ENCODE assay signal across 11 mouse cellular contexts in genomic region chr7:46226936-46227335, GRCm38 (mm10). TPM values are rescaled to one million over a fixed set of nuclear protein-coding genes. Genes with fewer than 3 reads are reported as not detected.
DNase-seq lines count a peak whose midpoint lies in the region; ATAC-seq and TF ChIP-seq lines count a peak whose summit lies in the region.
"Had no signal": no experiment of that assay in that cellular context is flagged by ENCODE, and none has a peak within 500 bp of the region (broad histone marks: within the 10 kb centered on the region; RNA-seq: fewer than 3 reads in every experiment).

No protein-coding gene starts in this region.

- DNase-seq in brain, embryonic 14.5 days (ENCODE audit: low read depth), result peak; percentile 90
- peak; percentile 41 for DNase-seq in cerebellum, adult 9-10 months
- no peak for DNase-seq in thymus, postnatal 14 days

- no peak overlapping the region for H3K4me2 ChIP-seq in hindbrain, embryonic 16.5 days (ENCODE audit: low read length)
- no peak overlapping the region for H3K4me2 ChIP-seq in hindbrain, embryonic 13.5 days
- H3K4me2 ChIP-seq in heart, embryonic 14.5 days (ENCODE audit: low read length), result no peak overlapping the region
- H3K4me2 ChIP-seq: embryonic facial prominence, embryonic 12.5 days; midbrain, embryonic 11.5 days had no signal

- H3K9me3 ChIP-seq in hindbrain, embryonic 16.5 days (ENCODE audit: control insufficient read depth, low read length), result no peaks in the 10 kb centered on the region
- H3K9me3 ChIP-seq in hindbrain, embryonic 13.5 days, result no peaks in the 10 kb centered on the region
- no peaks in the 10 kb centered on the region for H3K9me3 ChIP-seq in heart, embryonic 14.5 days (ENCODE audit: control insufficient read depth, low read length)
- H3K9me3 ChIP-seq: embryonic facial prominence, embryonic 12.5 days had no signal

- no peak for TF ChIP-seq POLR2A in brain, embryonic 14.5 days (IDR thresholded peaks at IDR 0.05; ENCODE audit: borderline replicate concordance, extremely low read depth, insufficient read depth, insufficient read length, poor library complexity, severe bottlenecking)

- 40% methylated on average over 4 of the region's 4 CpGs for WGBS in hindbrain, embryonic 16.5 days
- 67% methylated on average over 4 of the region's 4 CpGs for WGBS in hindbrain, embryonic 13.5 days
- WGBS in heart, embryonic 14.5 days, result 27% methylated on average over 4 of the region's 4 CpGs

- ATAC-seq in hindbrain, embryonic 16.5 days, result peak; percentile 15; the same call in 1 of the 2 replicates
- no peak for ATAC-seq in hindbrain, embryonic 13.5 days (ENCODE audit: low FRiP score)
- peak; percentile 49; the same call in 1 of the 2 replicates for ATAC-seq in heart, embryonic 14.5 days (ENCODE audit: insufficient number of reproducible peaks, insufficient read depth, low FRiP score, low read depth)
- no peak for ATAC-seq in frontal cortex, adult (ENCODE audit: low TSS enrichment)
- no peak for ATAC-seq in activated CD4-positive, CD25-positive, alpha-beta regulatory T cell, adult 4 months

- H3K36me3 ChIP-seq in hindbrain, embryonic 16.5 days (ENCODE audit: control insufficient read depth, insufficient read depth, low read length), result no peaks in the 10 kb centered on the region
- no peaks in the 10 kb centered on the region for H3K36me3 ChIP-seq in hindbrain, embryonic 13.5 days
- no peaks in the 10 kb centered on the region for H3K36me3 ChIP-seq in heart, embryonic 14.5 days (ENCODE audit: control insufficient read depth, insufficient read depth, low read length)
- H3K36me3 ChIP-seq: embryonic facial prominence, embryonic 12.5 days had no signal

- no peaks in the 10 kb centered on the region for H3K27me3 ChIP-seq in hindbrain, embryonic 16.5 days (replicated peaks; ENCODE audit: control insufficient read depth, insufficient read depth, low read length)
- no peaks in the 10 kb centered on the region for H3K27me3 ChIP-seq in hindbrain, embryonic 13.5 days
- H3K27me3 ChIP-seq in heart, embryonic 14.5 days (ENCODE audit: control insufficient read depth, insufficient read depth, low read length), result no peaks in the 10 kb centered on the region

- H3K9ac ChIP-seq in hindbrain, embryonic 16.5 days (ENCODE audit: low read depth, low read length), result no peak overlapping the region
- H3K9ac ChIP-seq in hindbrain, embryonic 13.5 days, result no peak overlapping the region
- no peak overlapping the region for H3K9ac ChIP-seq in heart, embryonic 14.5 days (ENCODE audit: low read length)
- H3K9ac ChIP-seq: embryonic facial prominence, embryonic 12.5 days had no signal

- 0 out of 2 replicates have a peak, but pooled peaks cover 4% of the 10 kb centered on the region for H3K4me1 ChIP-seq in hindbrain, embryonic 16.5 days (ENCODE audit: control insufficient read depth, insufficient read depth, low read depth, low read length)
- H3K4me1 ChIP-seq in hindbrain, embryonic 13.5 days (replicated peaks), result peaks cover 12% of the 10 kb centered on the region
- H3K4me1 ChIP-seq in heart, embryonic 14.5 days (ENCODE audit: control insufficient read depth in 2 of 2, insufficient read depth in 2 of 2, low read length in 2 of 2), result peaks cover 0 to 4% of the 10 kb centered on the region in 2 experiments; a peak in 2 of 4 replicates
- H3K4me1 ChIP-seq: embryonic facial prominence, embryonic 12.5 days had no signal

- TF ChIP-seq CTCF in brain, embryonic 14.5 days (IDR thresholded peaks at IDR 0.05; ENCODE audit: borderline replicate concordance, extremely low read depth, insufficient read depth, insufficient read length), result no peak

- no peak overlapping the region for H3K27ac ChIP-seq in hindbrain, embryonic 16.5 days (ENCODE audit: low read depth, low read length)
- H3K27ac ChIP-seq in hindbrain, embryonic 13.5 days, result no peak overlapping the region
- H3K27ac ChIP-seq in heart, embryonic 14.5 days (replicated peaks in 1 of 2; ENCODE audit: control insufficient read depth in 1 of 2, insufficient read depth in 1 of 2, low read depth in 2 of 2, low read length in 2 of 2), result no peak overlapping the region
- H3K27ac ChIP-seq: embryonic facial prominence, embryonic 12.5 days had no signal

- no peak overlapping the region for H3K4me3 ChIP-seq in hindbrain, embryonic 16.5 days (ENCODE audit: low read length)
- H3K4me3 ChIP-seq in hindbrain, embryonic 13.5 days, result no peak overlapping the region
- H3K4me3 ChIP-seq in heart, embryonic 14.5 days (ENCODE audit: control insufficient read depth in 1 of 2, insufficient read depth in 1 of 2, low read depth in 1 of 2, low read length in 2 of 2), result no peak overlapping the region
- H3K4me3 ChIP-seq: embryonic facial prominence, embryonic 12.5 days had no signal

RNA-seq across cellular contexts. Expression of gene Ush1c, which starts 11.4 kb away (rescaled TPM):
- 2.5 and 2.6 TPM in 2 replicates for polyA plus RNA-seq in hindbrain, embryonic 16.5 days (2015; fragmentation: Nextera tagmentation; extraction: Ambion mirVana)
- polyA plus RNA-seq in hindbrain, embryonic 13.5 days (2015; fragmentation: Nextera tagmentation; extraction: Ambion mirVana), result 1.7 and 2.4 TPM in 2 replicates
- polyA plus RNA-seq in brain, embryonic 14.5 days (2012; rRNA removed), result 0.79 and 1.2 TPM in 2 replicates
- 1.8 and 2.1 TPM in 2 replicates for polyA plus RNA-seq in heart, embryonic 14.5 days (2014; fragmentation: Nextera tagmentation; extraction: Ambion mirVana)
- not detected for polyA plus RNA-seq in activated CD4-positive, CD25-positive, alpha-beta regulatory T cell, adult 4 months (2017; shearing (Covaris generic))

RNA-seq across cellular contexts. Expression of gene Otog, which starts 13.9 kb away (rescaled TPM):
- polyA plus RNA-seq in hindbrain, embryonic 16.5 days (2015; fragmentation: Nextera tagmentation; extraction: Ambion mirVana), result 0.03 and 0.06 TPM in 2 replicates
- polyA plus RNA-seq in hindbrain, embryonic 13.5 days (2015; fragmentation: Nextera tagmentation; extraction: Ambion mirVana), result 0.19 and 0.34 TPM in 2 replicates
- 0.06 and 0.22 TPM in 2 replicates for polyA plus RNA-seq in brain, embryonic 14.5 days (2012; rRNA removed)
- polyA plus RNA-seq in heart, embryonic 14.5 days (2014; fragmentation: Nextera tagmentation; extraction: Ambion mirVana), result 0.08 TPM in 1 of 2 replicates, not detected in the other
- polyA plus RNA-seq in activated CD4-positive, CD25-positive, alpha-beta regulatory T cell, adult 4 months (2017; shearing (Covaris generic)), result not detected
- polyA plus RNA-seq: midbrain, embryonic 11.5 days; neural tube, embryonic 14.5 days had no signal

RNA-seq across cellular contexts. Expression of gene Abcc8, which starts 47.1 kb away (rescaled TPM):
- polyA plus RNA-seq in hindbrain, embryonic 16.5 days (2015; fragmentation: Nextera tagmentation; extraction: Ambion mirVana), result 12.0 and 13.6 TPM in 2 replicates
- 6.2 and 7.1 TPM in 2 replicates for polyA plus RNA-seq in hindbrain, embryonic 13.5 days (2015; fragmentation: Nextera tagmentation; extraction: Ambion mirVana)
- 12.3 and 15.0 TPM in 2 replicates for polyA plus RNA-seq in brain, embryonic 14.5 days (2012; rRNA removed)
- polyA plus RNA-seq in heart, embryonic 14.5 days (2014; fragmentation: Nextera tagmentation; extraction: Ambion mirVana), result 17.3 and 18.8 TPM in 2 replicates
- polyA plus RNA-seq in activated CD4-positive, CD25-positive, alpha-beta regulatory T cell, adult 4 months (2017; shearing (Covaris generic)), result not detected

Comparison
In these comparisons a context has a peak if more than half of its experiments do, and no peak if none do; other contexts are left out.
1. ATAC-seq: peak in hindbrain, embryonic 16.5 days (single experiment) and heart, embryonic 14.5 days (single experiment); none in hindbrain, embryonic 13.5 days (single experiment), frontal cortex, adult (single experiment) and activated CD4-positive, CD25-positive, alpha-beta regulatory T cell, adult 4 months (single experiment).